Mouse (Mus musculus) kidney, postnatal 14 days (tissue): ENCODE results near the gene Phykpl.
A peak's percentile ranks its signal among the peaks of the same experiment; 100 is the strongest.

Experiments used
- DNase-seq: peaks from one replicate; pipeline ENCODE4 v3.0.0; 2022; ENCODE audit warnings: mixed read lengths

Phykpl gene

DNA sequence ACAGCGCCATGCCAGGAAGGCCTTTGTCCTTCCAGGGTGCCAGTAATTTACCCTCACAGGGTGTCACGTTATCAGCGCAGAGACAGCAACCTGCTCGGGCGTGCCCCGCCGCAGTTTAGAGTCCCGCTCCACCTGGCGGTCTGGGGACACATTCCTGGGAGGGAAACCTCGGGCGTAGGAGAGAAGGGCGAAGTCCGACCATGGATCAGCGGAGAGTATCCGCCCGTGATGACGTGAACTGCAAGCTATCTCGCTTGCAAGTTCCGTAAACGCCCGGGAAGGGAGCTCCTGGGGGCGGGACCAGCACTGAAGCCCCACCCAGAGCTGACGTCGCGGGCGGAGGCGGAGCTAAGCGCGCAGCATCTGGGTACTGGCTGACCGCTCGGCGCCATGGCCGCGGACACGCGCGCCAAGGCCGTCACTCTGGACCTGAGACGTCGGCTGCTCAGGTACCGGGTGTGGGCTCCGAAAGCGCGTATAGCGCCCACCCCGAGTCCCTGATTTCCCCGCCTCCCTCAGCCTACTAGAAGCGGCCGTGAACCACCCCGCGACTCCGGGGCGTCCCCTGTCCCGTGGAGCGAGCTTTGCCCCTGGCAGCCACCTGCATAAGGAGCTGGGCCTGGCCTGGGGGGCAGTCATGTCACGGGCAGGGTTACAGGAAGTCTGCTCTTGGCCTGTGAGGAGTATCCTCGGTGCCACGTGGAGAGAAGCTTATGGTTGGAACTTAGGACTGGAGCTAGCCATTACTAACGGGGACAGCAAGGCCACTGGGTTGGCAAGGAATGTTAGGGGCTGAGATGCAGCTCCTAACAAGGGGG is at the start of gene Phykpl:
TSS of gene Phykpl (plus strand) at position 327 of the 818 bp plus-strand sequence.
- DNase-seq = peak; percentile 99

DNA sequence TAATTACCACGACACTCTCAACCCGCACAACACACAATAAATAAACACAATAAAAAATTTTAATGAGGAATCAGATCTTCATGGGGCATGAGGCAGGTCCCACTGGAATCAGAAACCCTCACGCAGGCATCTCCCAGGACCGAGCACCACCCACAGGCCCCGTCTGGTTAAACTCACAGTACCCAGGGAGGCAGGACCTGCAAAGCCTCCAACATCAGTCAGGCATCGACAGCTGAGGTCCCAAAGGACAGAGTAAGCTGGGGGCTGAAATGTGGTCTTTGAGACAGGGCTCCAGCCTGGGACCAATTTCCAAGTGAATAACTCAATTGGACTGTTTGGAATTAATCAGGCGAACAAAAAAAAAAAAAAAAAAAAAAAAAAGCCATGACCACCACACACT is 46.2 kb upstream of the Phykpl start:
- DNase-seq = no peak

DNA sequence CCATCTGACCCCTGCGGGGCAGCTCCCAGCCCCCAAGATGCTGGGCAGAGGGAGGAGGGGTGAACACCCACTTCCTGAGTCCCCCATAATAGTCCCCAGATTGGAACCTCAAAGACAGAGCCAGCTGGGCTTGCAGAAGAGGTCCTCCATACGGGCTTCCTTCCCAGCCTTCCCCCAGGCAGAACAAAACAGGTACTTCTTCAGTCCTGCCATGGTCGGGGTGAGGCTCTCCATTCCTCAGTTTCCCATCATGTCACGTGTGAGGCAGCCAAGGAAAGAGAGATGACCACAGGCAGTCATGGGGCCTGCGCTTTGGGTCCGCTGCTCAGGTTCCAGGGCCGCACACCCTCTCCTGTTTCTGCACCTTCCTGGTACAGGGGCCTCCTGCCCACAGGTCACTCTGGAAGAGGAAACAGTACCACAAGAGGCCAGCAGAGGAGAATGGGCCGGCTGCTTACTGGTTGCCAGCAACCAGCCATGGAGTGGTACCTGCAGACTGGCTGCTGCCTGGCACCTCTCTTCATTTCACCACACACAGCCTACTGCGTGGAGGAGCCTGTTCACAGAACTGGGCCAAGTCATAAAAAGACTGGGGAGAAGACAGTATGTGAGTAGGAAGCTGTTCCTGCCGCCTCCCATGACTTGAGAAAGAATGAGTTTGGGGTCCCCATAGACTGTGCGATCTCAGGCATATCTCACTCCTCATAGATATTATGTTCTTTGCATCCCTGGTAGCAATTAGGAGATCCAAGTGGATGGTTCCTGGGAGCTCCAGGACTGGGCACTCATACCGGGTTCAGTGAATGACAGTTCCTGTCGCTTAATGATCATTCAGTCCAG is 45.4 kb upstream of the Phykpl start:
- DNase-seq = no peak

DNA sequence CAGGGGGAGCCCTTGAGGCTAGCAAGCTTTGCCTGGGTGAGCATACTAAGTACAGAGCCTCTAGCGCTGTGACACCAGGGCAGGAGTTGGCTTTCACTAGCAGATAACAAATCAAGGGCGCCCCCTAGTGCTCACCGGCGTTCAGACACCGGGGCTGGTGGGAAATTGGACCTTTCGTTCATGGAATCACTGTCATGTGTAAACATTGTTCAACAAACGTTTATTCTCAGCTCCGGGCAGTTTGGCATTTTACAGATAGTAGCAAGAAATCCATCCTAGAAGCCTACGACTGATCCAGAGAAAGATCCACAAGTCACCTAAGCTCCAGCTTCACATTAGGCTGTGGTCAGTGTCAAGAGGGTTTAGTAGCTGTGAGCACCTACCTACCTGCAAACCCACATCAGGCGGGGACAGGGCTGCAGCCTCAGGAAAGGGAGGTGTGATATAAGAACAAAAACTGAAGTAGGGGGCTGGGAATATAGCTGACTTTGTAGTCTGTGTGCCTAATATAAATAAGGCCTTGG is 44.7 kb upstream of the Phykpl start:
- DNase-seq = peak; percentile 97

DNA sequence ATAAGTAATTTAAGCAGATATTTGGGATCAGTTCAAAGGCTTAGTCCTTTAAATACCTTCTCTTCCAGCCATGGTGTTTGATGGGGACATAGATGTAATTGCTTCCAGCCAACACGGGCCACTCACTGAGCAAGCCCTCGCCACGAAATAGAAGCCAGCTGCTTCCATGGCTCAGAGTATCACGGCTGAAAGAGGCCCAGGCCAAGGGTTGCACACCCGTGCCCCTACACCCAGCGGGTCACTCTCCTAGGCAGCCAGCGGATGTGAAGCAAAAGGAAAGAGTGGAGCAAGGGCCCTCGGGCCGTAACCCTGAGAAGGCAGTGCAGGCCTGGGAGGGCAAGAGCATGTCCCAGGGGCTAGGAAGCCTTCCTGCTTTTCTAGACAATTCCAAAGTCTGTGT is 42.1 kb upstream of the Phykpl start:
- peak; percentile 25 for DNase-seq

DNA sequence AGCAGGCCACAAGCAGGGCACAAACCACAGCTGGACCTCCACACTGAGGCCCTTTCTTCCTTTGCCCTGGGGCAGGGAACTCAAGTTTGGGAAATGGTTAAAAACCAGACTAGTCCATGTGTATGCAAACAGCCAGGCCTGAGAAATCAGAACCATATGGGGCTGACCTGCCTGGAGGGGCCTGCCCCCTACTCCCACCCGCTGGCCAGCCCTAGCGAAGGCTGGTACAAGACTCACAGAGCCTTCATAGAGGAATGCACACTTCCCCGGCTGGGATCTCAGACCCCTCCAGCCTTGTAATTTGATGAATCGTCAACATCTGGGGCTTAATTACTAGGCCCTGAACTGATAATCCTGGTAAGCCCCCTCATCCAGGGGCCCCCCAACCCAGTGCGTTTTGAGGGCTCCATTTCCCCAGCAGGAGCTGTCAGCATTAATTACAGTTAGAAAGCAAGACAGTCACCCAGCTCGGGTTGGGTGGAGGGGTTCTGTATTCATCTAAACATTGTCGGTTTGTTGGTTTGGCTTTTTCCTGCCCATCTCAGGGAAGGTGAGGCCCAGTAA is 41.0 kb upstream of the Phykpl start:
- no peak for DNase-seq

DNA sequence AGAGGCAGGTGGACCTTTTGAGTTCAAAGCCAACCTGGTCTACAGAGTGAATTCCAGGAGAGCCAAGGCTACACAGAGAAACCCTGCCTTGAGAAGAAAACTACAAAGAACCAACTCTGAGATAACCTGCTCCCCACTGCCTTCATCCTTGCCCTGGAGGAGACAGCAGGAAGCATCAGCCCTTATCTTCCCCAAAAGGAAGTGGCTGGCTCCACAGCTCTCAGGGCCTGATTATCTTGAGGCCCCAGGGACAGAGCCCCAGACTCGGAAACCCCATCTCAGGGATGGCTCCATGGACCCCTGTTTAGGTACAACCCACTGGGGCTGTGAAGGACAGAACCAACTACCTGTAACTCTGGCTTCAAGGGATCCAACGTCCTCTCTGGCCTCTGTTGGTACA is 40.1 kb upstream of the Phykpl start:
- DNase-seq = no peak

DNA sequence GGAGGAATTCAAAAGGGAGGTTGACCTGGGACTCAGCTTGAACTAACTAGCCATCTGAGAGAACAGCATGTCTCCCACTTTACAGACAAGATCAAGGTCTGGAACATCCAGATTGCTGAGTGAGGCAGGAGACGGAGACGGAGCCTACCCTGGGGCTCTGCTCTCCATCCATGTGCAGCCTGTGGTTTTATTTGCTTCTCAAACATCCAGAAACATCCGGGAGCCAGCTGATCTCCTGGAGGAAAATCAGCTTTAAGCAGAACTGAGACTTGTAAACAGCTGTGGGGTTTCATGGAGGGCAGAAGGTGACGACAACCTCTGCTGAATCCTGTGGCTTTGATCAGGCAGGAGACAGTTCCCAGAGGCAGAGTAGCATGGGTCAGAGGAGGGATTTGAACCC is 38.7 kb upstream of the Phykpl start:
- no peak for DNase-seq

DNA sequence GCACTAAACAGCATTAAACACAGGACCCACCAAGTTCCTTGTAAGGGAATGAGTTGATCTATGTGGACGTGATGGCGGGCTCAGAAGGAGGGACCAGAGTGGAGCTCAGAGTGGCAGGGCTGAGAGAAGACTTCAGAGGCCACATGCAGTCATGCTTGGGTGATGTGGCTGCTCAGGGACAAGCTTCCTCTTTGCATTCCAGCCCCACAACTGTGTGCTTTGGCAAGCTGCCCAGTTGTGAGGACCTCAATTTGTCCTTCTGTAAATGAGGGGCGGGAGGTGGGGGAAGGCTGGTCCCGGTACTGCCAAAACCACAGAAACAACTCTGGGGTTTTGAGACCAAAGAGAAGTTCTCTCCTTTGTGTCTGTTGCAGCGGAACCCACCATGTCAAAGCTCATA is 33.3 kb upstream of the Phykpl start:
- peak; percentile 54 for DNase-seq

DNA sequence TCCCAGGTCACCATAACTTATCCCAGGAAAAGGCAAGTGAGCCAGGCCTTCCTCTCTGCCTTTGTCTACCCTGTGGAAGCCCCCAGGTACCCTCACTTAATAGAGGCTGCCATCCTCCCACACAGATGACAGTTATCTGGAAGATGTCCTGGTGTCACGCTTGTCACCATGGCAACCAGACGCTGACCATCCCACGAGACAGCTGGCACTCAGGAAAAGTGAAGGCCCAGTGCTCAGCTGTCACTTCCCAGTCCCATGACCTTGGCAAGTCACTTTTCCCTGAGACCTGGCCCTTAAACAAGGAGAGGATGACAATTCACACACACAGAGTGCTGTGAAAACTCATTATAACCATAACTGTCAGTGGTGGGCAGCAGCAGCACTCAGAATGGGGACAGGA is 32.5 kb upstream of the Phykpl start:
- no peak for DNase-seq

DNA sequence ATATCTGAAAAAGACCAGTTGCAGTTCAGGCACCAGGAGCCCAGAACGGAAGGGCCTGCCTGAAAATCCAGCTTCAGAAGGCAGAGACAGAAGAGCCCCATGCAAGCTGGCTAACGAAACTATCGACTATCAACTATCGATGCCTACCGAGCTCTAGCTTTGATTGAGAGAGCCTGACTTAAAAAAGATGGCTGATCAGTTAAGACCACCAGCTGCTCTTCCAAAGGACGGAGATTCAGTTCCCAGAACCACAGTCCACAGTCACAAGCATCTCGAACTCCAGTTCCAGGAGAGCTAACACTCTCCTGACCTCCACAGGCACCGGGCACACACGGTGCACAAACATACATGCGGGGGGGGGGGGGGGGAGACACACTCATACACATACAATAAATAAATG is 30.0 kb upstream of the Phykpl start:
- no peak for DNase-seq

DNA sequence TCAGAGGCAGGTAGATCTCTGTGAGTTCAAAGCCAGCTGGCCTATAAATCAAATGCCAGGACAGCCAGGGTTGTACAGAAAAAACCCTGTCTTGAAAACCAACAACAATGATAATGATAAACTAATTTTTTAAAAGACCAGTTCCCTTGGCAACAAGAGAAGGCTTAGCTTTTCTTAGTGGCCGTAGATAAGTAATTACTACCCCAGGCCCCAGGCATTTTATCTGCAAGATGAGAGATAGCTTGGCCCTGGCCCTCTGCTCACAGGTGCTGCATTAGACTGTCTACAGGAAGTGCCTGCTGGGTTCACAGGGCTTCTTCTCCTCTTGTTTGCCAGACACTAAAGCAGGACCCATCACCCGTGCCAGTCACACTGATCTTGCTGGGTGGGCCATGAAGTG is 29.5 kb upstream of the Phykpl start:
- DNase-seq = no peak

DNA sequence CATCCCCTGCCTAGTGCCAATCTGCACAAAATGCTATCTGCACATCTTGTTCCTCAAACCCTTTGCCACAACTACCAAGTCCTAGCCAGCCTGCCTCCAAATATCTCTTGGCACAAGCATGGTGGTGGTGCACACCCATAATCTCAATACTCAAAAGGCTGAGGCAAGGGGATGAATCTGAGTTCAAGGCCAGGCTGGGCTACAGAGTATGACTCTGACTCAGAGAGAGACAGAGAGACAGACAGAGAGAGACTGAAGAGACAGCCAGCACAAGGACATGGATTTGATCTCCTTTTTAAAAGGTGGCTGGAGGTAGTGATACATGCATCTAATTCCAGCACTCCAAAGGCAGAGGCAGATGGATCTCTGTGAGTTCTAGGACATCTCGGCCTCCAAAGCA is 21.3 kb upstream of the Phykpl start:
- no peak for DNase-seq

DNA sequence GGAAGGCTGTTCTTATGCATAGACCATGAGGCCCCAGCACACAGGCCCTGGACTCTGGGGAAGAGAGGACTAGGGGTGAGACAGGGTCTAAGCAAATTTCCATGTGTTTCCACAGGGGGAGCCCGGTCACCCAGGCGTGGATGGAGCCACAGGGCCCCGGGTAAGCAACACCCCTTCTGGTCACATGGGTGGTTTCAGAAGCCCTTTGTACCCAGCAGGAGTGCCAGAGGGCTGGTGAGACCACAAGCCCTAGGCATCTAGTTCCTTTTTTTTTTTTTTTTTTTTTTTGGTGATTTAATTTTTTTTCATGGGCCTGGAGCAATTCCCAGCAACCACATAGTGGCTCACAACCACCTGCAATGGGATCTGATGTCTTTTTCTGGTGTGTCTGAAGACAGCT is 19.5 kb upstream of the Phykpl start:
- peak; percentile 65 for DNase-seq

DNA sequence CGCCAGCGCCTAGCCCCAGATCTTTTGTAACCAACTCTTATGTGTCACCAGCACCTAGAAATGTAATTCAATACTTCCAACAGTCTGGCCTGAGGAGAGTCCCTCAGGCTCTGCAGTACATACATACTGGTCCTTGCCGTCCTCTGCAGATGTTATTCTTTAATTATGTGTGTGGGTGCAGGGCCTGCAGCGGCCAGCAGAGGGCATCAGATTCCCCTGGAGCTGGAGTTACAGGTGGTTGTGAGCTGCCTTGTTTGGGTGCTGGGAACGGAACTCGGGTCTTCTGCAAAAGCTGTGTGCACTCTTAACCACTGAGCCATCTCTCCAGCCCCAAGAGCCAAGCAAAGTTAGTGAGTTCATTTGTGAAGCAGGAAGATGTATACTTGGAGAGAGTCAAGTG is 18.6 kb upstream of the Phykpl start:
- no peak for DNase-seq

DNA sequence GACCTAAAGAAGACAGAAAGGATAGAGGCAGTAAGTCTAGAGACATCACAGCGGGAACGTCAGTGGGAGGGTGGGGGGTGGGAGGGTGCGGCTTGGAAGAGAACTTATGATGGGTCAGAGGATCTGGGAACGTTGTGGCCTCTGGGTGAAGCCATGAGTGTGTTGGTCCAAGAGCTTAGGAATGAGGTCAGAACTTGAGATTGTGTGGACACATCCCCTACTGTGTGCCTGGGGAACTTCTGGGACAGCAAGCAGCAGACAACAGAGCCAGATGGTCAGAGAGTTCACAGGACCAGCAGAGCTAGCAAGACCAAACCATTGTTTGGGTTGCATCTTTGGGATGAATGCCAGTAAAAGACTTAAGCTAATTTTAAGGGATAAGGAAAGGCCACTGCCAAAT is 15.8 kb upstream of the Phykpl start:
- no peak for DNase-seq

DNA sequence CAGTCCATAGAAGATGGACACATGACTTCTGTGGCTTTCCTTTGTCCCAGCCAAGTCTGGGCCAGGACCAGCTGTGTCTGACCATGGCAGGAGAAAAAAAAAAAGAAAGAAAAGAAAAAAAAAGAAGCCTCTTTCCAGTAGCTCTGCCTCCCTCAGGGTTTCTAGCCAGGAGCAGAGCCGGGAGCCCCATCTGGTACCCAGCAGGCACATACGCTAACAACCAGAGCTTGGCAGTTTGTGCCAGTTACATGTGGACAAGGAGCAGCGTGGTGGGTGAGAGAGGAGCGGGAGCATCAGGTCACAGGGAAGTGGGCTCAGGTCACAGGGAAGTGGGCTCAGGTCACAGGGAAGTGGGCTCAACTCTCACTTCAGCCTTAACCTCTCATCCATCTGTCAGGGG is 8.1 kb upstream of the Phykpl start:
- DNase-seq = no peak

DNA sequence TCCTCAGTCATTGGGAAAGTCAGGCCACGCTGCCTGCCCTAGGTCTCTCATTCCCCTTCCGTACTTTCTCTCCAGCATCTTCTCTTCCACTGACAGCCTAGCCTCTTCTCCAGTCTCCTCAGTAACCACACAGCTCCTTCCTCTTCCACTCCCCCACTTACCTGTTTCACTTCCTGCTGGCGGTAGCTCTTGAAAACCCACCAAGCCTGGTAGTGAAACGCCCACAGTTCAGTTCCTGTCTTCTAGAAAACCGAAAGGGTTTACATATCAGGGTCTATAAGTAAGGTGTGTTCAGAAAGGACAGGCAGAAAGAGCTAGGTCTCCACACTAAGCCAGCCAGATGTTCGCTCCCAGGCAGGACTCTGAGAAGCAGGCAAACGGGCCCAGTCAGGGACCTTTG is 7.0 kb upstream of the Phykpl start:
- DNase-seq = no peak

DNA sequence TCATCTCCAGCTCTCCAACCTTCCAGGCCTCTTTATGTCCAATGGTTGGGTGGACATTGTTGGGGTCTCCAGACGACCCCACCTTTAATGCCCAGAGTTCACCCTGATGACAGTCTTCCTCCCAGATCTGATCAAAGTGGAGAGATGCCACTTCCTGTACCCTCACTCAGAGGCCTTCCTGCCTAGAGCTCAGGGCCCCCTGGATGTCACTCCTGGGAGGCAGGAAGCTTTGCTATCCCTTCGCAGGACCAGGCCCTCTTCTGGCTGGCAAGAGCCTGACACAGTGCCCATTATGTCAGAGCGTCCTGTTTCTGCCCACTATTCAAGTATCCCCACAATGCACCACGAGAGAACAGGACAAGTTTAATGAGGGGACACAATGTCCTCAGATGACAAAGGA is 5.5 kb upstream of the Phykpl start:
- DNase-seq = no peak

DNA sequence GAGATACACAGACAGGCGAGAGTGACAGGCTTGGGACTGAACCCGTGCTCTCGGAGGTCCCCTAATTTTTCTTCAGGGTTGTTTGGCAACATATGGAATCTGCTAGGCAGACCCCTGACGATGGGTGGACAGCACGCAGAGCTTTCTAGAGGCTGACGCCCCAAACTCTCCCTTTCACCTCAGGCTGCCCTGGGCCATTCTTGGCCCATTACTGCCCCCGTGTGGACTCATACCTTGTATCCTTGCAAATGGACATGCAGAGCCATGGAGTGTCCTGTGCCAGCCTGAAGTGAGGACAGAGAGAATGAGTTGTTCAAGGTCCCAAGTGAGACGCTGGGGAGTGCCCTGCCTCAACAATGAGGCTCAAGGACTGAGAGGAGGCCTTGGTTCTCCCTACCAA is 1.8 kb upstream of the Phykpl start:
- peak; percentile 84 for DNase-seq

DNA sequence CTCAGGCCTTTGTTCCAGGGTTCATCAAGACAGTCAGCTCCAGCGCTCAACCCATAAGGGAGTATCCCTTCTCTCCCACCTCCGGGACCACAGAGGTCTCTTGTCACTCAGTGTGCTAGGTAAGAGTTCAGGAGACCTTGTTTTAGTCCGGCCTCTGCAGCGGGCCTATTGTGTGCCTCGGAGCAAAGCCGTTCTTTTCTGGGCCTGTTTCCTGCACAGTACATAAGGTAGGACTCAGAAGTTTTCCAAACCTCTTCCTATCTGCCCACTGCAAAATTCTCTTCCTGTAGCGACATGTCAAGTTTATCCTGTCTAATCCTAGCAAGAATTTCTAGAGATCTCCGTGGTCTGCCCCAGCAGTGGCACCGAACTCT is 513 bp upstream of the Phykpl start:
- no peak for DNase-seq

DNA sequence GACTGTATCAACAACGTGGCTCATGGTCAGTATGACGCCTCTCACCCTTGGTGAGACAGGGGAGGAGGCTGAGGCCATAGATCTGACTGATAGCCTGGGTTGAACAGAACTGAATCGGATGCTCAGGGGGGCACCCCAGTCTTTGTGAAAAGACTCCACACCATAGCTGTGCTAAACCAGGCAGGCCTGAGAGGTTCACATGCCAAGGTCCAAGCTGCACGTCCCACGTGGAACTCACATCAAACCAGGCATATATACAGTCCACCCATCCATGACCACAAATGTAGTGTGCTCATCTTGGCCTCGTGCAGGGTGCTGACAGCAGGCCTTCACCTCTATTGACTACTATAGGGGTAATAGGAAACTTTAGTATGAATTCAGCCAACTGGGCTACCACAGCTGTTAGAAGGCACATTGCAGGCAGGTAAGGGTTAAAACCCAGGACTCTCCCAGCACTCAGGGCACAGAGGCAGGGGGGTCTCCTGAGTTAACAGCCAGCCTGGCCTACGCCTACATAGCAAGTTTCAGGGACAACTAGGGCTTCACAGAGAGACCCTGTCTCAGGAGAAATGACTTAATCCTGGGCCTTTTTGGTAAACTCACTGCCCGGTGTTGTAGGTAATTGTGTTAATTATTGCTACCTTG is 1.2 kb downstream of the Phykpl start:
- DNase-seq = peak; percentile 50

DNA sequence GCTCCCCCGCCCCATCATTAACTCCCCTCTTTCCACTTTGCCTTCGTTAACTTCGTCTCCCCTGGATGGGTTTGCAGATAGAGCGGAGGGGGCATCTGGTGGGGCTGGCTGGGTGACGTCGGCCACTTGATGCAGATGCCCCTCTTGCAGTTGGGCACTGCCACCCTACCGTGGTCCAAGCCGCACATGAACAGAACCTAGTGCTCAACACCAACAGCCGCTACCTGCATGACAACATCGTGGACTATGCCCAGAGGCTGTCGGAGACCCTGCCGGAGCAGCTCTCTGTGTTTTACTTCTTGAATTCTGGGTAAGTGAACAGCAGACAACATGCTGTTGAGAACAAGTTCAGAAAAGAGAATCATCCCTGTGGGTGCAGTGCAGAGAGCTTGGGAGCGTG is 1.9 kb downstream of the Phykpl start:
- peak; percentile 18 for DNase-seq
